Mouse (Mus musculus) adrenal gland, adult 18-20 months (tissue): ENCODE data around the gene Zfp667. TPM values are rescaled to one million over a fixed set of nuclear protein-coding genes. Genes with fewer than 3 reads are reported as not detected.
"Not testable (repeated sequence)": the region's sequence is repeated elsewhere in the genome, so short reads cannot be mapped to it uniquely, and the experiment has no call there.

Experiments
- DNase-seq, 2 experiments: peaks; one replicate each; pipeline ENCODE4 v3.0.0; 2021 to 2022; ENCODE audit warnings: low spot score in 2 of 2
- long read RNA-seq, 2 experiments: library from polyadenylated mRNA; stranded (forward); transcript quantifications; one replicate each; pipeline ENCODE4 v2.0.0; 2021
- total RNA-seq, 2 experiments: library from RNA; stranded (reverse); gene quantifications; 1 replicate in 1 of 2; 2 replicates in 1 of 2; pipeline ENCODE4 v1.2.3; 2021

Zfp667 gene
- total RNA-seq: 1 to 10 TPM; 5.1 to 6.3 TPM
- long read RNA-seq, experiment 1, partial matches to known transcripts: 0 of 5 reads
- long read RNA-seq, experiment 1, other reads (novel, unspliced or antisense): 1 of 5 reads
- long read RNA-seq, experiment 2, transcript Zfp667-201 (5 exons, 3,672 nt): major isoform, 10 of 17 reads
- long read RNA-seq, experiment 2, partial matches to known transcripts: 1 of 17 reads
- long read RNA-seq, experiment 2, other reads (novel, unspliced or antisense): 5 of 17 reads

DNA sequence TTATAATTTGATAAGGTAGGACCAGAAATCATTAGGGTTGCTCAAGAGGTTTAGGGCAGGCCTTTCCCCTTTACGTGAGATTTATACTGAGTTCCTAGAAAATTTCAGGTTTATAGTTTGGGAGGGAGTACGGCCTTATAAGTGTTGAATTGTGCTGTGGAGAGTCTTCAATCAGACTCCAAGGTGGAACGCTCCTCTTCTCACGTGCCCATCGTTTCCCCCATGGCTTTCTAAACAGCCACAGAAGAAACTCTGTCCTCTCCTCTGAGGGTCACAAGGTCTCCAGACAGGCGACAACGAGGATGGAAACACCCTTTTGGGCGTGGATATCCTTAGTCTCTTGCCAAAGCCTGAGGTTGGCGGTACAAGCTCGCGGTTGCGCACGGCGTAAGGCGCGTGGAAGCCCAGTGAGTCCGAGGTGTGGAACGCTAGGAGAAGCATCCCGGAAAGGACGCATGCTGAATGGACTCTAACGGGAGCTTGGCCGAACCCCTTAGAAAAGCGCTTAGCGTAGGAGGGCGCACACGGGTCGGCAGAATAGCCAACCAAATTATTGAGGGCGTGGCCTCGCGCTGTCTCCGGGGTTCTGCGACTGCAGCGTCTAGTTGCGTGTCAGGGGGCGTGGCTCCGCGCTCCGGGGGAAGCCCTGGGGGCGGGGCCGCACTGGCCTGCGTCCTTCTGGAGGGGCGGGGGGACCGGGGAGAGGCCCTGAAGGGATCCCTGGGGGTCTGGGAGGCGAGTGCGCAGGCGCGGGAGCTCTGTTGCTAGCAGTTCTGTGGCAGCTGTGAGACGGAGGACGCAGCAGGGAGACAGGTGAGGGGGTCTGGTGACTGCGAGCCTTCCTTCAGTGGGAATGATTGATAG is at the start of gene Zfp667:
Gene Zfp667 (plus strand): TSS at position 738 of the 864 bp plus-strand sequence.
- DNase-seq: peak; percentile 97 to 98

GRCm38 (mm10) chr7:6239787-6240186 is 46.6 kb upstream of the Zfp667 start:
- no peak for DNase-seq

GRCm38 (mm10) chr7:6240841-6241425 is 45.4 kb upstream of the Zfp667 start:
- peak; percentile 33 to 38 for DNase-seq

GRCm38 (mm10) chr7:6244361-6245292 is 41.8 kb upstream of the Zfp667 start:
- no peak for DNase-seq

DNA sequence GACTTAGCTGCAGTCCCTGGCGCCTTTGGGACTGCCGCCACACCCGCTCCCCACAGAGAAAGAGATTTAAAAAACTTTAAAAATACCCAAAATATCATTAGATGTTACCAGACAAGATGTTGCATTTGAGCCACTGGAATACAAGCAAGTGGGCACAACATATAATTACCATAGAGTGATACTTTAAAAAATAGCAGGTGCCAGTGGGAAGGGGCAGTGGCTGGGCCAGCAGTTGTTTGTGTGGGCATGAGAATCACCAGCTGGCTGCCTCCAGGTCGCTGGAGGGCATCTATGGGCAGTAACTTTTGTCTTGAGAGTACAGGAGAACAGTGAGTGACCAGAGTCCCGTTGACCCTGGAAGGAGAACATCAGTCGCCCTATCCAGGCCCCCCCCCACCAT is 34.0 kb upstream of the Zfp667 start, which contains the start of gene Epp13:
Gene Epp13 (plus strand): TSS at position 301 of the 400 bp plus-strand sequence.
- no peak for DNase-seq

DNA sequence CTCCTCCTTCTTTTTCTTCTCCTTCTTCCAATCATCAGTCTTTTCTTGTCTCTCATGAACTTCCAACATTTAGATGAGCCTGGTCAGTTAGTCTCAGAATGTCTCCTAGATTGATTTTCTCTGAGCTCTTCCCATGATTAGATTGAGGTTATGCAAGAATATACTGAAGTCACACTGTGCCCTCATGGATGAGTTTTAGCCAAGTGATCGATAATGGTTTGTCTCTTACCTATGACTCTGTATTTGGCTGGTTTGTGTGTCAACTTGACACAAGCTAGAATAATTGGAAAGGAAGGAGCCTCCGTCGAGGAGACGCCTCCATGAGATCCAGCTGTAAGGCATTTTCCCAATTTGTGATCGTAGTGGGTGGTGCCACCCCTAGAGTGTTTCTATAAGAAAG is 31.9 kb upstream of the Zfp667 start:
- DNase-seq: no peak

DNA sequence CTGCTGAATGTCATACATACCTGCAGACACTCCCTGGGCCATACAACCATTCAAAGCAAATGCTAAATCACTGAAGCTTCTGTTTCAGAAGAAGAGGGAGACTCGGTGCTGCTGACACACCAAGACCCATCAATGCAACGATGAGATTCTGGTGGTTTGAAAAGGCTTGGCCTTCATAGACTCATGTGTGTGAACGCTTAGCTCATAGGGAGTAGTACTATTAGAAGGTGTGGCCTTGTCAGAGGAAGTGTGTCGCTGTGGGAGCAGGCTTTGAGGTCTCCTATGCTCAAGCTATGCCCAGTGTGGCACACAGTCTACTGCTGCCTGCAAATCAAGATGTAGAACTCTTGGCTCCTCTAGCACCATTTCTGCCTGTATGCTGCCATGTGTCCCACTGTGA is 29.0 kb upstream of the Zfp667 start:
- DNase-seq: no peak

- DNase-seq: no peak
Observed at GRCm38 (mm10) chr7:6258232-6259220, 27.9 kb upstream of the Zfp667 start.

- DNase-seq: not testable (repeated sequence)
Observed at GRCm38 (mm10) chr7:6260004-6260403, 26.4 kb upstream of the Zfp667 start.

DNA sequence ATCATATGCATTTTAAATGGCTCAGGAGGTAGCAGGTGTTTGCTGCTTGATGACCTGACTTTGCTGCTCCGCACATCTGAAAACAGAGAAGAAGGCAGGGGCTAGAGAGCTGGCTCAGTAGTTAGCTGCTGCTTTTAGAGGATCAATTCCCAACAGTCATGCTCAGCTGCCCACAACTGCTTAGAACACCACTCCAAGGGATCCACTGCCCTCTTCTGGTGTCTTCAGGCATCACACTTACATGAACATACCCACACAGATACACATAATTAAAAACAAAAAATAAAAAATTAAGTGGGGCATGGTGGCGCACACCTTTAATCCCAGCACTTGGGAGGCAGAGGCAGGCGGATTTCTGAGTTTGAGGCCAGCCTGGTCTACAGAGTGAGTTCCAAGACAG is 24.3 kb upstream of the Zfp667 start:
- no peak for DNase-seq

GRCm38 (mm10) chr7:6262984-6263383 is 23.4 kb upstream of the Zfp667 start:
- no peak for DNase-seq

GRCm38 (mm10) chr7:6265695-6266094 is 20.7 kb upstream of the Zfp667 start:
- DNase-seq: peak; percentile 5 to 24

GRCm38 (mm10) chr7:6277906-6278305 is 8.5 kb upstream of the Zfp667 start:
- no peak for DNase-seq

- peak; percentile 65 to 69 for DNase-seq
Observed at GRCm38 (mm10) chr7:6282749-6283148, 3.6 kb upstream of the Zfp667 start.

DNA sequence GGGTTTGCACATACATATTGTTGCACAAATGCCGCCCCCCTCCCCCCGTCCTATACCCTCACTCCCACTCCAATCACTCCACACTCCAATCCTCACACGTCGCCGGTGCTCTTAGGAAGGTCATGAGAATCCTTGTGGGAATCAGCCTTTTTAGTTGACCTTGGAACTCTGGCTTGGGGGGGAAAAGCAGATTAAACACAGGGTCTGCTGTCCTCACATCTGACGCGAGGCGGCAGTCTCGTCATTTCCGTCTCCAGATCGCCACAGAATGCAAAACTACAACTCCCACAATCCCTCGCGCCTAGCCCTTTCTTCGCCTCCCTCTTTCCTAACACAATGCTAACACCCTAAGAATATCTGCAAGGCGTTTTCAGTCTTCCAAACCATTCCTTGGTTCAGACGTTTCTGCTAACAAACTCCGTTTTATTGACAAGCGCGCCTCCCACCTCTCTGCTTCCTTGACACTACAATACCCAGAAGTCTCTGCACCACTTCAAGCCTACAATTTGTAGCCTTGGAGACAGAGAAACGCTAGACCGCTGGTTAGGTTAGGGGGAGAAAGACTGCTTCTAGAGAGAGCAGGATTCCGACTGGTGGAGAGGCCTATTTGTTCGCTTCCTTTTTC is 2.8 kb upstream of the Zfp667 start:
- DNase-seq: peak; percentile 65 to 70

GRCm38 (mm10) chr7:6284442-6285012 is 1.9 kb upstream of the Zfp667 start:
- DNase-seq: peak in 1 of 2 experiments; percentile 3

GRCm38 (mm10) chr7:6285366-6285765 is 1.0 kb upstream of the Zfp667 start:
- peak in 1 of 2 experiments; percentile 4 for DNase-seq

- peak; percentile 8 to 25 for DNase-seq
Observed at GRCm38 (mm10) chr7:6286921-6287531, 647 bp downstream of the Zfp667 start.
